Mouse (Mus musculus) ovary, adult 18-20 months (tissue): ENCODE results near the gene Aff3.

Source experiments
- DNase-seq: peaks from one replicate; pipeline ENCODE4 v3.0.0; 2022; ENCODE audit warnings: low spot score, mixed read lengths

The Aff3 gene

GRCm38 (mm10) chr1:38657606-38658005 is 7.1 kb downstream of the Aff3 start:
- peak; percentile 49 for DNase-seq

DNA sequence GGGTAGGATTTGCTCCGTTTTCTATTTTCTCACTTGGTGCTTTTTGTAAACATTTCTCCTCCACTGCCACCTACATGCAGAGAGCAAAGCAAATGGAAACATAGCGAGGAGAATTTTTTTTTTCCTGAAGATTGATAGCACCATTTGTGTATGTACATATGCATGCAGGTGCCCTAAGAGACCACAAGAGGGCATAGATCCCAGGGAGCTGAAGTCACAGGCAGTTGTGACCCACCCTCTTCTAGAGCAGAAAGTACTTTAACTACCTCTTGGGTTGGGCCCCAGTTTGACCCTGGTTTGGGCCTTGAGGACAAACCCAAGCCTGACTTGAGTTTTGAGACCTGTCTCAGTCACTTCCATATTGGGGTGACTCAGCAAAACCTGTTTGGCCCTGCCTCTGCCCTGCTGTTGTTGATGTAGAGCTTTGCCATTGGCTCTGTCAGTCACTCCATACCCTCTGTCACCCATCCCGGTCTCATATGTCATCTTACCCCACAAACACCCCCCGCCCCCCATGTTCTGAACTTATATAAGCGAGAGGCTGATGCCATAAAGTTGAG is 9.7 kb downstream of the Aff3 start:
- no peak for DNase-seq

DNA sequence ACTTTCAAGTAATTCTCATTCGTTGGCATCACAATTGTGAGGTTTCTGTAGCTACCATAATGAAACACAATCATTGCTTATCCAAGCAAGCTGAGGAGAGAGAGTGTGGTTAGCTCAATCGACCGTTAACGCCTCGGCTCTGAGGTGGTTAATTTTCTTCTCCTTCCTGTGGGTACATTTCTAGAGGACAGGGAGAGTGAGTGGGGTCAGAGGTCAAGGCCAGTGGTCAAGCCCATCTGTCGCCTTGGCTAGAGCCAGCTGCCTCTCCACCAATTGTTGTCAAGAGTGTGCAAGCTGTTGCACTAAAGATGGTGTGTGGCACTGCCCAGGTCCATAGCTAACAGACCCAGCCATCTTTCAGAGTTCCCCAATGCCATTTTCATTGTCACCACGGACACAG is 14.7 kb downstream of the Aff3 start:
- no peak for DNase-seq

- DNase-seq, result no peak
Observed at GRCm38 (mm10) chr1:38649174-38649573, 15.6 kb downstream of the Aff3 start.

DNA sequence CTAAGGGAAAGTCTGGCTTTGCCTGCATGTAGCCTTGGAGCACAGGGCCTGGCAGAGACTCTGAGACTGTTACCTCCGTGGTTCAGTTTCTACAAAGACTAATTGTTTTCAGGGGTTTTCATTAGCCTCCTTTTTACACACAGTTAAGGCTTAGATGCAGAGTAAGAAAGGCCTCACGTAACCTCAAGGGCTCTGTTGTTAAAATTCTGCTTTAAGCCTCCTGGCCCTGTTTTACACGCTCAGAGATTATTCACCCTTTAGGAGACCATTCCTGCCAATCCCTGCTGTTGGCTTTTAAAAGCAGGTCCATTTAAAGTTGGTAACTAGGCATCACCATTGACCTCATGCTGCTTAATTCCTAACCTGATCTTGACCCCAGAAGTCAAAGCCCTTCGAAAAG is 22.5 kb downstream of the Aff3 start:
- DNase-seq, result no peak

DNA sequence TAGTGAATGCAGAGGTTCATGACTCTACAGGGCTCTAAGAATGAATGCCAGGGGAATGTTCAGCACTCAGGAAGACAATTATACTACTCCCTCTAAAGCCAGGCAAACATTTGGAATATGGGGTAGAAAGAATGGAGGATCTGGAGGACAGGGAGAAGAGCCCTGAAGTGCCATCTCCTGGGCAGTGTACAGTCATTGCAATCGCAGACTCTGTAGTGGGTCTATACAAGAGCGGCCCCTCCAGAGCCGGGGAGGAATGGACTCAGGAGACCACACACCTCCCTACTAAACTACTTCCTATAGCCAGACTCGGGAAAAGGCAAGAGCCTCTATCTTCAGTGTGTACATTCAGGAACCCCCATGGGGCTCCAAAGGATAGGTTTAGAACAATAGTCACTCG is 25.1 kb downstream of the Aff3 start:
- no peak for DNase-seq

DNA sequence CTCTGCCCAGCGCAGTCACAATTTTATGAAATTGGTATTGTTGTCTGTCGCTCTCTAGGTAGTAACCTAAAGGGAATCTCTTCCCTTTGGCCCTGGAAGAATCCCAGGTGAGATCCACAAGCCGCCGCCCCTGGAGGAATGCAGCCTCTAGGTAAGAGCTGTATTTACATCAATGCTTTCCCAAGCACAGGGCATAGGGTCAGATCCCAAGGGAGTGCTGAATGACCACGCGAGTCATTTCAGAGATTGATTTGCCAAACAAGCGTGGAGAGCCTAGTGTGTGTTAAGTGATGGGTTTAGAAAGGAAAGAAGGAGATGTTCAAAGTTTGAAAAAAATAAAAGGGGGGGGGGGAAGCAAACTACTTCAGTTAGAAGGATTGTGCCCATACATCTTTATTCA is 29.2 kb downstream of the Aff3 start:
- no peak for DNase-seq

DNA sequence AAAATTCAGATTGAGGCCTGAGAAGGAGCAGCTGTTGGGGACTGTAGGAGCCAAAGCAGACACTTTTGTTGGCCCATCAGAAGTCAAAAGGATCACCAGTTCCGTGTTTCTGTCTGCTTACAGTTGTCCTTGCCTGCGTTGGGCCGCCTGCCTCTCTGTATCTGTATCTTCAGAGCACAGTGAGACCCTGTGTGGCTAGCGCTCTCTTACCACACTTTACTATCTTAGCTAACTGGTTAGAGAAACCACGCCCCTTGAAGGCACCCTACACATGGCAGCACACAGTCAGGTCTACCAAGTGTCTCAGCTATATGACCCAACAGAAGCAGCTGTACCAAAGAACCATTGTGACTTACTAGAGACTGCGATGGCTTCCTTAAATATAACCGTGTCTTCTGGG is 30.7 kb downstream of the Aff3 start:
- DNase-seq, result no peak

DNA sequence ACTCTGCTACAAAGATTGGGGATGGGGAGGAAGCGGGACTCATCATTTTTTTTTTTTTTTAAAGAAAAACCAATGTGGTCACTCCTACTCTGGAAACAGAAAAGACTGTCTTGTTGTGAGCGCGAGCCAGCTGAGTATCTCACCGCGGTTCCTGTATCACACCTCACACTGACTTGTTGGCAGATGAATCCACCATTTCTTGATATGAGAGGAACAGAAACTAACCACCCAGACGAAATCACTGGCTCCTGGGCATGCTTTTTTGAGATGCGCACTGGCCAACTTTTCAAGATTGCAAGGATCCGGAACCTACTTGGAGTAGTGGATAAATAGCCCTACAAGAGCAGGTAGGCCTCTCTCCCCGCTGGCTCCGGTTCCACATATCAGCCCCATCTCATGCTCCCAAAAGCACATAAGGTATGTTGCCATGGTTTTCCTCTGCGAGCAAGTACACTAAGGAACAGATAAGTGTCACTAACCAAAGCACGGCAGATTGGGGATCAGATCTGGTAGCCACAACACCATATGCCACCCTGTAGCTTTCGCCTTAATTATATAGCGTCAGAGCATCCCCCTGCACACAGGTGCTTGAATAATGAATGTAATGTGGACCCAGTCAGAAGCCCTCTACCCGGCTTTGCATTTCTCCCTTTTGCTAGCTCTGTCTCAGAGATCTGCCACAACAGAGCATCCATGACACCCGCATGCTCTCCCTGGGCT is 32.1 kb downstream of the Aff3 start:
- DNase-seq, result no peak

GRCm38 (mm10) chr1:38631501-38632279 is 33.1 kb downstream of the Aff3 start:
- no peak for DNase-seq

GRCm38 (mm10) chr1:38628901-38629585 is 35.7 kb downstream of the Aff3 start:
- DNase-seq, result peak; percentile 45

GRCm38 (mm10) chr1:38628426-38628825 is 36.3 kb downstream of the Aff3 start:
- DNase-seq, result no peak

DNA sequence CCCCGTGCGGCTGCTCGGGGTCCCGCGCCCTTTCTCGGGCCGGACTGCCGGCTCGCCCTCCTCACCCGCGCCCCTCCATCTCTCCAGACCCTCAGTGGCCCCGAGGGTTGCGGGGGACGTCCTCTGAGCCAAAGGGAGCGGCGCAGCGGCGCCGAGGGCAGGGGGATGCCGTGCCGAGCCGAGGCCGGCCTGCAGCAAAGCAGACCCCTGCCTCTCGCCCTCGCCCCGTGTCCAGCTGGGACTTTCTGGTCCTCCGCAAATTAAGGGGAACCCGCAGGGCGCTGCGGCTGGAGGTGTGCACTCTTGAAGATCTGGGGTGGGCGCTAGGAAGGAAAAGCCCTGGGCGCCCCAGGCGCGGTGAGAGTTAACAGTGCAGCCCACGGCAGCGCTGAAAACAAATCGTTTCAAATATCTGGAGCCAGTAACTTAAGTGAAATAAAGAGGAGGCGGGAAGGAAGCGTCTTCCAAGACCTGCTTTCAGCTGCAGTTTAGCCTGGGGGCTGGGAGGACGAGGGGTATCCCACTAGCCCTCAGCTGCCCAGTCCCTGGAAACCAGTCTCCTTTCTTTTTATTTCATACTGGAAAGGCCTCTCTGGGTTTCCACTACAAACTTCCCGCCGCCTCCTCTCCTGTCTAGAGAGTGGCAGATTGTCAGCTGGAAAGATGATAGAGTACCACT is 36.9 kb downstream of the Aff3 start:
- DNase-seq, result no peak

DNA sequence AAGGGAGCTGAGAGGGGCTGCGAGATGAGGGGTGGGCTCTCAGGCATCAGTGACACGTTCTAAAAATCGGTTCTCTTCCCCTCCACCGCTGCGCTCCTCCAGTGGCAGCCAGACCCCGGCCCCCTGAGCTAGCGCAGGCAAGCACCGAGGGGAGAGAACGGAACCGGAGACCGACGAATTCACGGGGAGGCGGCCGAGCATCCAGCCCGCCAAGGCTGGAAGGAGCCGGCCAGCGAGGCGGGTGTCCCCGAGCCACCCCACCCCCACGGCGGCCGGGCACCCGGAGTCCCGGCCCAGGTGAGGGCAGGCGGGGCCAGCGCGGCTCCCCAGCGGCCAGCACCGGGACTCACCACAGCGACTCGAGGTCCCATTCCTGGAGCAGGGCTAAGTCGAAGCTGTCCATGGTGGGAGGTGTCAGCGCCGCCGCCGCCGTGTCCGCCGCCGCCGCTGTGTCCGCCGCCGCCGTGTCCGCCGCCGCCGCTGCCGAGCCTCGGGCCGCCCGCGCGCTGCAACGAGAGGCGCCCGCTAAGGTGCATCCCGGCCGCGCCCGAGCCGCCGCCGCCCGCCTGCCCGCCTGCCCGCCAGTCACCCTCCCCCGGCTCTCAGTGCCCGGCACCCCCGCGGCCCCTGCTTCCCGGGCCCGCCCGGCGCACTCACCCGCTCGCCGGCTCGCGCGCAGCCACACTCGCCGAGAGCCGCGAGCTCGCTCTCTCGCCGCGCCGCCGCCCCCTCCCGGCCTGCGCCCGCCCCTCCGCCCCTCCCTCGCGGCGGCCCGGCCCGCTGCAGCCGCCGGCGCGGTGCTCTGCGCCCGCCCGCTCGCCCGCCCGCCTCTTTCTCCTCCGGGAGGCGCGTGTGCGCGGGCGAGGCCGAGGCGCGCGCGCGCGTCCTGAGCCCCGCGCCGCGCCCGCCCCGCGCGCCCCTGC is 37.8 kb downstream of the Aff3 start:
- DNase-seq, result peak; percentile 47

- DNase-seq, result no peak
Observed at GRCm38 (mm10) chr1:38626388-38626738, 38.4 kb downstream of the Aff3 start.

- DNase-seq, result no peak
Observed at GRCm38 (mm10) chr1:38621840-38622239, 42.9 kb downstream of the Aff3 start.

GRCm38 (mm10) chr1:38620401-38620800 is 44.4 kb downstream of the Aff3 start:
- no peak for DNase-seq

- no peak for DNase-seq
Observed at GRCm38 (mm10) chr1:38606741-38607140, 58.0 kb downstream of the Aff3 start.

DNA sequence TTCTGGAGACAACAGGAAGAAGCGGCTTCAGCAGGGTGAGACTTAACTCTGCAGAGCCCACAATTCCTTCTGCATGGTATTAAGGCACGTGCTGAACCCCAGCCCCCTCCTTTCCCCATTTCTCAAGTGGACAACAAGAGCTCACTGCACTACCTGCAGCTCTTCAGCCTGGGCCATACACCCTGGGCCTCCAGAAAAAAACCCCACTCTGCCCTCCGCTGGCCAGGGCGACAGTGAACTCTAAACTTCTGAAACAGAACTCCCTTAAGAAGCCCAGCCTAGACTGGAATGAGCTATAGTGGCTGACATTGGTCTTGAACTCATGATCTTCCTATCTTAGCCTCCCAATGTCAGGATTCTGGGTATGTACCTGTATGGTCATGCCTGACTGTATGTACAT is 59.3 kb downstream of the Aff3 start:
- DNase-seq, result no peak

DNA sequence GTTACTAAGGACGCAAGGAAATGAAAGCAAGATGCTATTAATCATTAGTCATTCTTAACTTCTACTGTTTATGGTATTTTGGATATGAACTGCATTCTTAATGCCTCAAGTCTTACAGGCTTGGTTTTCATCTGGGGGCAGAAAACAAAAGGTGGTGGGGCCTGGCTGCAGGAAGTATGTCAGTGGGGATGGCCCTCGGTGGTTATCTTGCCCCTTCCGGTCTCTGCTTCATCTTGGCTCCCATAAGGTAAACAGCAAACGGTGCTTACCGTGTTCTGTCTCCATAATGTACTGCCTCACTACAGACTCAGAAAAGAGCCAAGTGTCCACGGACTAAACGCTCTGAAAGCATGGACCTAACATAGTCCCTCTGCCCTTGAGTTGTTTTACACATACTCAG is 60.1 kb downstream of the Aff3 start:
- DNase-seq, result no peak
